14 mouse cellular contexts compared by ENCODE assay signal in the genomic region with DNA sequence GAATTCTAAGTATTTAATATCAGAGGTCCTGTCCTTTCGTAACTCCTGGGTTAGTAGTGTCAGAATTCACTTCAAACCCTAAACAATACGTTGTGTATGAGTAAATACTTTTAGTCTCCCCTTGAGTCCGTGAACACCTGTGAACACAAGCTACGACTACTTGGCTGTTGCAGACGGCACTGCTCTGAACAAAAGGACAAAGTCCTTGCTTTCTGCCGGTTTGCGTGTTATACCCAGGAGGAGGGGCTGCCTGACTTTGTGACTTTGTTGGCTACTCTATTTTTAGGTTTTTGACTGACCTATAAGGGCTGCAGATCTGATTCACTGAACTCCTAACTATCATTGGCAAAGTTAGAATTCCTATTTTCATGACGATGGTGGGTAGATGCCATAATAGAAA. TPM values are rescaled to one million over a fixed set of nuclear protein-coding genes. Genes with fewer than 3 reads are reported as not detected.
DNase-seq lines count a peak whose midpoint lies in the region; ATAC-seq lines count a peak whose summit lies in the region.
"Had no signal": no experiment of that assay in that cellular context is flagged by ENCODE, and none has a peak within 500 bp of the region (broad histone marks: within the 10 kb centered on the region; RNA-seq: fewer than 3 reads in every experiment).

No protein-coding gene starts in this region.

- H3K36me3 ChIP-seq in heart, embryonic 13.5 days, result peaks cover 51% of the 10 kb centered on the region
- peaks cover 45% of the 10 kb centered on the region for H3K36me3 ChIP-seq in limb, embryonic 13.5 days
- H3K36me3 ChIP-seq in limb, embryonic 10.5 days, result peaks cover 55% of the 10 kb centered on the region
- H3K36me3 ChIP-seq in liver, embryonic 12.5 days, result peaks cover 44% of the 10 kb centered on the region
- H3K36me3 ChIP-seq in hindbrain, embryonic 13.5 days, result peaks cover 37% of the 10 kb centered on the region

- intact Hi-C loops in heart, postnatal 36 days (cut with DNase I), result no loop called here

- H3K9me3 ChIP-seq in heart, embryonic 13.5 days, result no peaks in the 10 kb centered on the region
- no peaks in the 10 kb centered on the region for H3K9me3 ChIP-seq in limb, embryonic 13.5 days
- H3K9me3 ChIP-seq in limb, embryonic 10.5 days (replicated peaks), result no peaks in the 10 kb centered on the region
- no peaks in the 10 kb centered on the region for H3K9me3 ChIP-seq in liver, embryonic 12.5 days (replicated peaks)
- H3K9me3 ChIP-seq in hindbrain, embryonic 13.5 days, result no peaks in the 10 kb centered on the region
- H3K9me3 ChIP-seq: hindbrain, embryonic 15.5 days; midbrain, embryonic 12.5 days; neural tube, embryonic 12.5 days had no signal

- H3K27me3 ChIP-seq in heart, embryonic 13.5 days (replicated peaks), result no peaks in the 10 kb centered on the region
- H3K27me3 ChIP-seq in limb, embryonic 13.5 days, result no peaks in the 10 kb centered on the region
- no peaks in the 10 kb centered on the region for H3K27me3 ChIP-seq in limb, embryonic 10.5 days (ENCODE audit: low read depth, poor library complexity, severe bottlenecking)
- H3K27me3 ChIP-seq in liver, embryonic 12.5 days (replicated peaks), result no peaks in the 10 kb centered on the region
- no peaks in the 10 kb centered on the region for H3K27me3 ChIP-seq in hindbrain, embryonic 13.5 days
- H3K27me3 ChIP-seq: hindbrain, embryonic 15.5 days; midbrain, embryonic 12.5 days; neural tube, embryonic 12.5 days had no signal

- H3K4me3 ChIP-seq in heart, embryonic 13.5 days, result peak overlapping the region; percentile 92; the same call in 1 of the 2 replicates
- H3K4me3 ChIP-seq in limb, embryonic 13.5 days, result peak overlapping the region; percentile 82; the same call in 1 of the 2 replicates
- no peak overlapping the region for H3K4me3 ChIP-seq in limb, embryonic 10.5 days
- no peak overlapping the region for H3K4me3 ChIP-seq in liver, embryonic 12.5 days
- H3K4me3 ChIP-seq in hindbrain, embryonic 13.5 days, result no peak overlapping the region
- H3K4me3 ChIP-seq: hindbrain, embryonic 15.5 days; midbrain, embryonic 12.5 days; neural tube, embryonic 12.5 days had no signal

- H3K9ac ChIP-seq in heart, embryonic 13.5 days, result peak overlapping the region; percentile 97
- H3K9ac ChIP-seq in limb, embryonic 13.5 days, result 0 out of 2 replicates have a peak overlapping the region, but pooled peaks have one; percentile 31
- H3K9ac ChIP-seq in liver, embryonic 12.5 days, result no peak overlapping the region
- H3K9ac ChIP-seq in hindbrain, embryonic 13.5 days, result no peak overlapping the region
- H3K9ac ChIP-seq: hindbrain, embryonic 15.5 days; midbrain, embryonic 12.5 days; neural tube, embryonic 12.5 days had no signal

- 0 out of 2 replicates have a peak overlapping the region, but pooled peaks have one; percentile 12 for H3K27ac ChIP-seq in heart, embryonic 13.5 days (replicated peaks)
- H3K27ac ChIP-seq in limb, embryonic 13.5 days, result no peak overlapping the region
- no peak overlapping the region for H3K27ac ChIP-seq in limb, embryonic 10.5 days
- H3K27ac ChIP-seq in liver, embryonic 12.5 days, result 0 out of 2 replicates have a peak overlapping the region, but pooled peaks have one; percentile 10
- H3K27ac ChIP-seq in hindbrain, embryonic 13.5 days, result no peak overlapping the region
- H3K27ac ChIP-seq: hindbrain, embryonic 15.5 days; midbrain, embryonic 12.5 days; neural tube, embryonic 12.5 days had no signal

- no peak for DNase-seq in heart, postnatal 36 days
- DNase-seq in limb, embryonic 10.5 days (ENCODE audit: low spot score), result no peak
- peak; percentile 73 for DNase-seq in yolk sac, embryonic 10.5 days (ENCODE audit: low spot score)
- DNase-seq in spleen, adult 12 weeks (ENCODE audit: low spot score), result no peak
- DNase-seq: adrenal gland, postnatal 25 days; spleen, adult 18-20 months; thymus, adult 2 months had no signal

- no peak for ATAC-seq in heart, embryonic 13.5 days (ENCODE audit: extremely low read depth, insufficient number of reproducible peaks, low FRiP score, low TSS enrichment)
- no peak for ATAC-seq in limb, embryonic 13.5 days (ENCODE audit: low FRiP score, low read depth)
- ATAC-seq in liver, embryonic 12.5 days, result no peak
- ATAC-seq in hindbrain, embryonic 13.5 days (ENCODE audit: low FRiP score), result no peak

- peak overlapping the region; percentile 83 for H3K4me2 ChIP-seq in heart, embryonic 13.5 days
- H3K4me2 ChIP-seq in limb, embryonic 13.5 days (replicated peaks), result peak overlapping the region; percentile 69
- H3K4me2 ChIP-seq in liver, embryonic 12.5 days, result peak overlapping the region; percentile 76
- H3K4me2 ChIP-seq in hindbrain, embryonic 13.5 days, result no peak overlapping the region
- H3K4me2 ChIP-seq: hindbrain, embryonic 15.5 days; midbrain, embryonic 12.5 days; neural tube, embryonic 12.5 days had no signal

- peaks cover 46% of the 10 kb centered on the region for H3K4me1 ChIP-seq in heart, embryonic 13.5 days
- peaks cover 30% of the 10 kb centered on the region for H3K4me1 ChIP-seq in limb, embryonic 13.5 days
- peaks cover 20% of the 10 kb centered on the region for H3K4me1 ChIP-seq in limb, embryonic 10.5 days
- H3K4me1 ChIP-seq in liver, embryonic 12.5 days, result peaks cover 35% of the 10 kb centered on the region
- peaks cover 21% of the 10 kb centered on the region for H3K4me1 ChIP-seq in hindbrain, embryonic 13.5 days (replicated peaks)

- 78% methylated on average over 8 of the region's 8 CpGs for WGBS in heart, embryonic 13.5 days
- WGBS in limb, embryonic 13.5 days, result 89% methylated on average over 8 of the region's 8 CpGs
- 94% methylated on average over 8 of the region's 8 CpGs for WGBS in limb, embryonic 10.5 days
- 84% methylated on average over 8 of the region's 8 CpGs for WGBS in liver, embryonic 12.5 days (ENCODE audit: insufficient replicate concordance)
- 92% methylated on average over 8 of the region's 8 CpGs for WGBS in hindbrain, embryonic 13.5 days

RNA-seq across cellular contexts. Expression of a gene that starts 2.3 kb away (rescaled TPM):
- polyA plus RNA-seq in heart, embryonic 13.5 days (2015; fragmentation: Nextera tagmentation; extraction: Ambion mirVana), result 17.2 and 20.2 TPM in 2 replicates
- 10 to 100 TPM; 22.0 to 22.7 TPM for total RNA-seq in heart, postnatal 36 days (2021)
- 27.2 and 27.9 TPM in 2 replicates for polyA plus RNA-seq in limb, embryonic 13.5 days (2015; fragmentation: Nextera tagmentation; extraction: Ambion mirVana)
- polyA plus RNA-seq in limb, embryonic 10.5 days (2016; fragmentation: Nextera tagmentation; extraction: Ambion mirVana), result 35.6 and 37.3 TPM in 2 replicates
- 13.4 and 14.2 TPM in 2 replicates for polyA plus RNA-seq in liver, embryonic 12.5 days (2016; fragmentation: Nextera tagmentation; extraction: Ambion mirVana)
- polyA plus RNA-seq in hindbrain, embryonic 13.5 days (2015; fragmentation: Nextera tagmentation; extraction: Ambion mirVana), result 5.5 and 8.0 TPM in 2 replicates

RNA-seq across cellular contexts. Expression of a gene that starts 32.2 kb away (rescaled TPM):
- 7.2 TPM in 2 replicates for polyA plus RNA-seq in heart, embryonic 13.5 days (2015; fragmentation: Nextera tagmentation; extraction: Ambion mirVana)
- 1 to 10 TPM; 5.9 TPM for total RNA-seq in heart, postnatal 36 days (2021)
- 14.9 and 17.6 TPM in 2 replicates for polyA plus RNA-seq in limb, embryonic 13.5 days (2015; fragmentation: Nextera tagmentation; extraction: Ambion mirVana)
- 11.5 and 15.9 TPM in 2 replicates for polyA plus RNA-seq in limb, embryonic 10.5 days (2016; fragmentation: Nextera tagmentation; extraction: Ambion mirVana)
- 3.6 and 4.8 TPM in 2 replicates for polyA plus RNA-seq in liver, embryonic 12.5 days (2016; fragmentation: Nextera tagmentation; extraction: Ambion mirVana)
- polyA plus RNA-seq in hindbrain, embryonic 13.5 days (2015; fragmentation: Nextera tagmentation; extraction: Ambion mirVana), result 17.5 and 18.4 TPM in 2 replicates

Comparison
In these comparisons a context has a peak if more than half of its experiments do, and no peak if none do; other contexts are left out.
1. H3K4me3 ChIP-seq: peak in heart, embryonic 13.5 days (single experiment) and limb, embryonic 13.5 days (single experiment); none in limb, embryonic 10.5 days (single experiment), liver, embryonic 12.5 days (single experiment) and hindbrain, embryonic 13.5 days (single experiment).
2. H3K27ac ChIP-seq: peak in heart, embryonic 13.5 days (single experiment) and liver, embryonic 12.5 days (single experiment); none in limb, embryonic 13.5 days (single experiment), limb, embryonic 10.5 days (single experiment) and hindbrain, embryonic 13.5 days (single experiment).
3. H3K9ac ChIP-seq: peak in heart, embryonic 13.5 days (single experiment) and limb, embryonic 13.5 days (single experiment); none in liver, embryonic 12.5 days (single experiment) and hindbrain, embryonic 13.5 days (single experiment).